In genomic region chr10:80153713-80154112, GRCm38 (mm10) we compare ENCODE assay signal across 7 mouse cellular contexts. TPM values are rescaled to one million over a fixed set of nuclear protein-coding genes. Genes with fewer than 3 reads are reported as not detected.
A peak's percentile ranks its signal among the peaks of the same experiment; 100 is the strongest.
DNase-seq lines count a peak whose midpoint lies in the region; ATAC-seq and TF ChIP-seq lines count a peak whose summit lies in the region.

No protein-coding gene starts in this region.

- TF ChIP-seq CTCF in E14TG2a.4 (conservative IDR thresholded peaks at IDR 0.05; ENCODE audit: low read length) = no peak

- no peak for ATAC-seq in embryonic facial prominence, embryonic 15.5 days (ENCODE audit: insufficient number of reproducible peaks, low FRiP score, low TSS enrichment, low read depth)
- no peak for ATAC-seq in liver, embryonic 16.5 days (ENCODE audit: low read depth)

- peak overlapping the region; percentile 83; the same call in 1 of the 2 replicates for H3K4me2 ChIP-seq in embryonic facial prominence, embryonic 15.5 days (replicated peaks)
- H3K4me2 ChIP-seq in liver, embryonic 16.5 days (ENCODE audit: low read depth, low read length) = peak overlapping the region; percentile 98; the same call in 1 of the 2 replicates

- H3K27me3 ChIP-seq in E14TG2a.4 (ENCODE audit: insufficient read depth, low read length) = no peaks in the 10 kb centered on the region
- H3K27me3 ChIP-seq in embryonic facial prominence, embryonic 15.5 days = no peaks in the 10 kb centered on the region
- no peaks in the 10 kb centered on the region for H3K27me3 ChIP-seq in liver, embryonic 16.5 days (ENCODE audit: control insufficient read depth, insufficient read depth, low read depth, low read length)

- 80% methylated on average over 19 of the region's 19 CpGs for WGBS in embryonic facial prominence, embryonic 15.5 days
- WGBS in liver, embryonic 16.5 days (ENCODE audit: insufficient replicate concordance) = 86% methylated on average over 19 of the region's 19 CpGs

- peaks cover 77% of the 10 kb centered on the region for H3K4me1 ChIP-seq in E14TG2a.4 (replicated peaks; ENCODE audit: low read depth, low read length)
- H3K4me1 ChIP-seq in embryonic facial prominence, embryonic 15.5 days = peaks cover 70% of the 10 kb centered on the region
- peaks cover 86% of the 10 kb centered on the region for H3K4me1 ChIP-seq in liver, embryonic 16.5 days (ENCODE audit: control insufficient read depth, low read depth, low read length)

- H3K9me3 ChIP-seq in E14TG2a.4 (ENCODE audit: low read length) = no peaks in the 10 kb centered on the region
- no peaks in the 10 kb centered on the region for H3K9me3 ChIP-seq in embryonic facial prominence, embryonic 15.5 days (replicated peaks)
- no peaks in the 10 kb centered on the region for H3K9me3 ChIP-seq in liver, embryonic 16.5 days (replicated peaks; ENCODE audit: control insufficient read depth, low read length)

- peaks cover 69% of the 10 kb centered on the region for H3K36me3 ChIP-seq in E14TG2a.4 (ENCODE audit: insufficient read depth, low read length)
- peaks cover 55% of the 10 kb centered on the region for H3K36me3 ChIP-seq in embryonic facial prominence, embryonic 15.5 days
- H3K36me3 ChIP-seq in liver, embryonic 16.5 days (ENCODE audit: control insufficient read depth, insufficient read depth) = peaks cover 51% of the 10 kb centered on the region

- 0 out of 2 replicates have a peak overlapping the region, but pooled peaks have one; percentile 91 for H3K9ac ChIP-seq in embryonic facial prominence, embryonic 15.5 days
- H3K9ac ChIP-seq in liver, embryonic 16.5 days (ENCODE audit: low read depth, low read length) = peak overlapping the region; percentile 26; the same call in 1 of the 2 replicates

- DNase-seq in kidney, adult 18-20 months = peak; percentile 66
- DNase-seq in thymus, postnatal 0 days (ENCODE audit: low spot score) = no peak
- no peak for DNase-seq in thymus, postnatal 10 days (ENCODE audit: low spot score in 2 of 2)
- DNase-seq in urinary bladder, postnatal 4 days (ENCODE audit: low spot score in 2 of 2) = no peak

- peak overlapping the region; percentile 100 for H3K27ac ChIP-seq in embryonic facial prominence, embryonic 15.5 days (replicated peaks)
- H3K27ac ChIP-seq in liver, embryonic 16.5 days (ENCODE audit: low read length) = peak overlapping the region; percentile 99

- H3K4me3 ChIP-seq in E14TG2a.4 (replicated peaks; ENCODE audit: low read length) = peak overlapping the region; percentile 90
- peak overlapping the region; percentile 90; the same call in 1 of the 2 replicates for H3K4me3 ChIP-seq in embryonic facial prominence, embryonic 15.5 days (replicated peaks)
- peak overlapping the region; percentile 16; the same call in 1 of the 2 replicates for H3K4me3 ChIP-seq in liver, embryonic 16.5 days (ENCODE audit: low read depth, low read length)

RNA-seq across cellular contexts. Expression of gene Midn, which starts 5.6 kb away (rescaled TPM):
- polyA plus RNA-seq in embryonic facial prominence, embryonic 15.5 days (2015; fragmentation: Nextera tagmentation; extraction: Ambion mirVana) = 18.3 and 20.4 TPM in 2 replicates
- 2.3 and 2.6 TPM in 2 replicates for polyA plus RNA-seq in liver, embryonic 16.5 days (2015; fragmentation: Nextera tagmentation; extraction: Ambion mirVana)
- polyA plus RNA-seq in thymus, postnatal 0 days (2015; fragmentation: Nextera tagmentation; extraction: Ambion mirVana) = 13.1 and 18.8 TPM in 2 replicates

RNA-seq across cellular contexts. Expression of gene Cirbp, which starts 12.1 kb away (rescaled TPM):
- 102 and 116 TPM in 2 replicates for polyA plus RNA-seq in embryonic facial prominence, embryonic 15.5 days (2015; fragmentation: Nextera tagmentation; extraction: Ambion mirVana)
- 13.8 and 14.2 TPM in 2 replicates for polyA plus RNA-seq in liver, embryonic 16.5 days (2015; fragmentation: Nextera tagmentation; extraction: Ambion mirVana)
- polyA plus RNA-seq in thymus, postnatal 0 days (2015; fragmentation: Nextera tagmentation; extraction: Ambion mirVana) = 226 and 376 TPM in 2 replicates

RNA-seq across cellular contexts. Expression of gene Cbarp, which starts 13.1 kb away (rescaled TPM):
- polyA plus RNA-seq in embryonic facial prominence, embryonic 15.5 days (2015; fragmentation: Nextera tagmentation; extraction: Ambion mirVana) = 9.3 and 10.9 TPM in 2 replicates
- 0.44 and 0.65 TPM in 2 replicates for polyA plus RNA-seq in liver, embryonic 16.5 days (2015; fragmentation: Nextera tagmentation; extraction: Ambion mirVana)
- 3.5 and 4.3 TPM in 2 replicates for polyA plus RNA-seq in thymus, postnatal 0 days (2015; fragmentation: Nextera tagmentation; extraction: Ambion mirVana)

RNA-seq across cellular contexts. Expression of gene Atp5d, which starts 15.3 kb away (rescaled TPM):
- 516 and 519 TPM in 2 replicates for polyA plus RNA-seq in embryonic facial prominence, embryonic 15.5 days (2015; fragmentation: Nextera tagmentation; extraction: Ambion mirVana)
- polyA plus RNA-seq in liver, embryonic 16.5 days (2015; fragmentation: Nextera tagmentation; extraction: Ambion mirVana) = 288 and 309 TPM in 2 replicates
- 588 TPM in 2 replicates for polyA plus RNA-seq in thymus, postnatal 0 days (2015; fragmentation: Nextera tagmentation; extraction: Ambion mirVana)

RNA-seq across cellular contexts. Expression of gene 1600002K03Rik, which starts 19.0 kb away (rescaled TPM):
- 12.0 and 13.6 TPM in 2 replicates for polyA plus RNA-seq in embryonic facial prominence, embryonic 15.5 days (2015; fragmentation: Nextera tagmentation; extraction: Ambion mirVana)
- 8.4 and 8.7 TPM in 2 replicates for polyA plus RNA-seq in liver, embryonic 16.5 days (2015; fragmentation: Nextera tagmentation; extraction: Ambion mirVana)
- 15.3 and 15.4 TPM in 2 replicates for polyA plus RNA-seq in thymus, postnatal 0 days (2015; fragmentation: Nextera tagmentation; extraction: Ambion mirVana)

Comparison
In these comparisons a context has a peak if more than half of its experiments do, and no peak if none do; other contexts are left out.
1. H3K4me3 ChIP-seq: peak in every context shown above with its lines; median percentile 90 in E14TG2a.4; 90 in embryonic facial prominence, embryonic 15.5 days; 16 in liver, embryonic 16.5 days.